Mouse (Mus musculus) megakaryocyte, embryonic 14.5 days (primary cell): ENCODE results near the gene Pitpnm1. TPM values are rescaled to one million over a fixed set of nuclear protein-coding genes. Genes with fewer than 3 reads are reported as not detected.
"Not testable (repeated sequence)": the region's sequence is repeated elsewhere in the genome, so short reads cannot be mapped to it uniquely, and the experiment has no call there.

Experiments
- H3K27me3 ChIP-seq: replicated peaks from 2 replicates; pipeline ENCODE3; 2012; ENCODE audit warnings: inconsistent platforms
- H3K36me3 ChIP-seq: replicated peaks from 2 replicates; pipeline ENCODE3; 2012; ENCODE audit warnings: low read length, inconsistent platforms, mixed read lengths
- H3K4me1 ChIP-seq: 2 replicates; pipeline ENCODE4 v1.6.1; 2012; ENCODE audit warnings: inconsistent platforms
- H3K4me3 ChIP-seq: replicated peaks from 2 replicates; pipeline ENCODE3; 2012; ENCODE audit warnings: moderate library complexity, mild to moderate bottlenecking, inconsistent platforms
- H3K9me3 ChIP-seq: 2 replicates; pipeline ENCODE4 v1.6.1; 2012; ENCODE audit warnings: inconsistent platforms
- FLI1 ChIP-seq: IDR thresholded peaks from 2 replicates; pipeline ENCODE4 v1.6.1; 2012; ENCODE audit warnings: low read length, inconsistent platforms, mixed read lengths
- GATA1 ChIP-seq: IDR thresholded peaks from 3 replicates; pipeline ENCODE4 v1.6.1; 2012; ENCODE audit warnings: mixed read lengths, low read length, inconsistent platforms, borderline replicate concordance
- polyA plus RNA-seq: library from polyadenylated mRNA; stranded (reverse); fragments of >175 nt; gene quantifications from 2 replicates; pipeline ENCODE4 v1.2.3, GENCODE M21; 2012; ENCODE audit warnings: low replicate concordance; ENCODE audit not compliant: insufficient read depth

Gene Pitpnm1
- polyA plus RNA-seq, 1 experiment = 122 TPM

GRCm38 (mm10) chr19:4125741-4126696 is 26.2 kb downstream of the Pitpnm1 start, which contains the start of gene Aip:
Aip (minus strand) TSS chr19:4125858.
- TF ChIP-seq GATA1 (no peak), FLI1 (no peak)
- Histone ChIP-seq H3K36me3 (peaks cover 40% of the 10 kb centered on the region), H3K4me1 (peaks cover 69% of the 10 kb centered on the region), H3K27me3 (no peaks in the 10 kb centered on the region), H3K9me3 (no peaks in the 10 kb centered on the region), H3K4me3 (peak within 1 kb of the TSS; percentile 95)

GRCm38 (mm10) chr19:4126759-4127495 is 27.1 kb downstream of the Pitpnm1 start:
- TF ChIP-seq FLI1 (no peak), GATA1 (no peak)
- Histone ChIP-seq H3K4me1 (peaks cover 66% of the 10 kb centered on the region), H3K36me3 (peaks cover 49% of the 10 kb centered on the region), H3K27me3 (no peaks in the 10 kb centered on the region), H3K4me3 (peak overlapping the region; percentile 95), H3K9me3 (no peaks in the 10 kb centered on the region)

- Histone ChIP-seq H3K9me3 (no peaks in the 10 kb centered on the region), H3K36me3 (peaks cover 65% of the 10 kb centered on the region), H3K27me3 (no peaks in the 10 kb centered on the region), H3K4me1 (peaks cover 41% of the 10 kb centered on the region), H3K4me3 (no peak overlapping the region)
- TF ChIP-seq FLI1 (no peak), GATA1 (no peak)
Measured at GRCm38 (mm10) chr19:4129462-4129861, 29.7 kb downstream of the Pitpnm1 start.

- Histone ChIP-seq H3K36me3 (peaks cover 65% of the 10 kb centered on the region), H3K4me3 (no peak overlapping the region), H3K9me3 (no peaks in the 10 kb centered on the region), H3K27me3 (no peaks in the 10 kb centered on the region), H3K4me1 (peaks cover 36% of the 10 kb centered on the region)
- TF ChIP-seq GATA1 (no peak), FLI1 (no peak)
Measured at GRCm38 (mm10) chr19:4130106-4130505, 30.3 kb downstream of the Pitpnm1 start.

GRCm38 (mm10) chr19:4131075-4131474 is 31.3 kb downstream of the Pitpnm1 start:
- H3K9me3 ChIP-seq = no peaks in the 10 kb centered on the region
- no peak overlapping the region for H3K4me3 ChIP-seq
- H3K36me3 ChIP-seq = peaks cover 65% of the 10 kb centered on the region
- H3K4me1 ChIP-seq = peaks cover 40% of the 10 kb centered on the region
- no peaks in the 10 kb centered on the region for H3K27me3 ChIP-seq
- TF ChIP-seq GATA1 (no peak), FLI1 (no peak)

- H3K36me3 ChIP-seq = peaks cover 64% of the 10 kb centered on the region
- peaks cover 39% of the 10 kb centered on the region for H3K4me1 ChIP-seq
- TF ChIP-seq GATA1 (no peak), FLI1 (no peak)
Measured at GRCm38 (mm10) chr19:4131768-4132167, 32.0 kb downstream of the Pitpnm1 start.

GRCm38 (mm10) chr19:4134354-4134753 is 34.6 kb downstream of the Pitpnm1 start:
- no peak overlapping the region for H3K4me3 ChIP-seq
- H3K4me1 ChIP-seq = peaks cover 39% of the 10 kb centered on the region
- H3K9me3 ChIP-seq = no peaks in the 10 kb centered on the region
- TF ChIP-seq FLI1 (no peak), GATA1 (no peak)
- H3K36me3 ChIP-seq = peaks cover 42% of the 10 kb centered on the region
- H3K27me3 ChIP-seq = peaks cover 9% of the 10 kb centered on the region

More at GRCm38 (mm10) chr19:4131768-4132167, 32.0 kb downstream of the Pitpnm1 start:
- Histone ChIP-seq H3K27me3 (no peaks in the 10 kb centered on the region), H3K9me3 (no peaks in the 10 kb centered on the region), H3K4me3 (no peak overlapping the region)

- H3K4me3 ChIP-seq, H3K9me3 ChIP-seq: not testable (repeated sequence)
- Histone ChIP-seq H3K36me3 (peaks cover 32% of the 10 kb centered on the region), H3K27me3 (peaks cover 18% of the 10 kb centered on the region), H3K4me1 (peaks cover 41% of the 10 kb centered on the region)
Measured at GRCm38 (mm10) chr19:4135229-4135962, 35.6 kb downstream of the Pitpnm1 start.

GRCm38 (mm10) chr19:4135963-4136345 is 36.2 kb downstream of the Pitpnm1 start:
- H3K4me3 ChIP-seq = peak overlapping the region; percentile 75
- peaks cover 22% of the 10 kb centered on the region for H3K27me3 ChIP-seq
- H3K4me1 ChIP-seq = peaks cover 43% of the 10 kb centered on the region
- H3K9me3 ChIP-seq = not testable (repeated sequence)
- peaks cover 26% of the 10 kb centered on the region for H3K36me3 ChIP-seq

GRCm38 (mm10) chr19:4136463-4136862 is 36.7 kb downstream of the Pitpnm1 start:
- H3K36me3 ChIP-seq = peaks cover 21% of the 10 kb centered on the region
- H3K4me1 ChIP-seq = peaks cover 43% of the 10 kb centered on the region
- TF ChIP-seq GATA1 = no peak
- no peak for TF ChIP-seq FLI1

More at GRCm38 (mm10) chr19:4136463-4136862, 36.7 kb downstream of the Pitpnm1 start:
- H3K27me3 ChIP-seq = peaks cover 27% of the 10 kb centered on the region
- no peak overlapping the region for H3K4me3 ChIP-seq
- H3K9me3 ChIP-seq = no peaks in the 10 kb centered on the region
